Mouse (Mus musculus): Measurements from ENCODE around the gene Klhl10.

- no peak for TF ChIP-seq CTCF (IDR thresholded peaks at IDR 0.05; ENCODE audit: low read depth, low read length)
- TF ChIP-seq GATA1 (IDR thresholded peaks at IDR 0.05; ENCODE audit: borderline replicate concordance, low read length): no peak
- no peak for TF ChIP-seq TAL1 (conservative IDR thresholded peaks at IDR 0.05; ENCODE audit: low read depth, low read length)
Measured at GRCm38 (mm10) chr11:100402682-100403081, 39.0 kb upstream of the Klhl10 start.
